Mouse (Mus musculus) embryo, embryonic 9.5 days (tissue): Measurements from ENCODE around the gene Ano6.

Experiments
- DNase-seq: peaks from one replicate; pipeline ENCODE4 v3.0.0-alpha.2; 2017; ENCODE audit errors: extremely low spot score

The Ano6 gene

GRCm38 (mm10) chr15:95790529-95791071 lies at the start of gene Ano6:
Gene Ano6, plus strand, starts transcription at chr15:95790843.
- peak; percentile 94 for DNase-seq

- DNase-seq: no peak
Measured at GRCm38 (mm10) chr15:95742955-95743354, 47.7 kb upstream of the Ano6 start.

- DNase-seq: no peak
Measured at GRCm38 (mm10) chr15:95743856-95744255, 46.8 kb upstream of the Ano6 start.

GRCm38 (mm10) chr15:95745346-95746106 lies 45.1 kb upstream of the Ano6 start:
- DNase-seq: no peak

- DNase-seq: no peak
Measured at GRCm38 (mm10) chr15:95746513-95746912, 44.1 kb upstream of the Ano6 start.

- no peak for DNase-seq
Measured at GRCm38 (mm10) chr15:95746955-95747931, 43.4 kb upstream of the Ano6 start.

GRCm38 (mm10) chr15:95749216-95749615 lies 41.4 kb upstream of the Ano6 start:
- no peak for DNase-seq

- DNase-seq: no peak
Measured at GRCm38 (mm10) chr15:95750038-95750437, 40.6 kb upstream of the Ano6 start.

GRCm38 (mm10) chr15:95751832-95752676 lies 38.6 kb upstream of the Ano6 start:
- DNase-seq: no peak

GRCm38 (mm10) chr15:95752677-95753019 lies 38.0 kb upstream of the Ano6 start:
- no peak for DNase-seq

- no peak for DNase-seq
Measured at GRCm38 (mm10) chr15:95753031-95753430, 37.6 kb upstream of the Ano6 start.

GRCm38 (mm10) chr15:95757169-95757568 lies 33.5 kb upstream of the Ano6 start:
- no peak for DNase-seq

- DNase-seq: no peak
Measured at GRCm38 (mm10) chr15:95758069-95758468, 32.6 kb upstream of the Ano6 start.

- no peak for DNase-seq
Measured at GRCm38 (mm10) chr15:95758696-95759434, 31.8 kb upstream of the Ano6 start.

GRCm38 (mm10) chr15:95759857-95760256 lies 30.8 kb upstream of the Ano6 start:
- DNase-seq: no peak

- DNase-seq: no peak
Measured at GRCm38 (mm10) chr15:95761420-95761819, 29.2 kb upstream of the Ano6 start.

GRCm38 (mm10) chr15:95762661-95763303 lies 27.9 kb upstream of the Ano6 start:
- peak; percentile 74 for DNase-seq

GRCm38 (mm10) chr15:95763464-95763863 lies 27.2 kb upstream of the Ano6 start:
- no peak for DNase-seq

GRCm38 (mm10) chr15:95765271-95765670 lies 25.4 kb upstream of the Ano6 start:
- DNase-seq: no peak

- no peak for DNase-seq
Measured at GRCm38 (mm10) chr15:95765936-95766335, 24.7 kb upstream of the Ano6 start.
